Mouse (Mus musculus) heart, postnatal 0 days (tissue): Measurements from ENCODE around the gene Cpsf4. TPM values are rescaled to one million over a fixed set of nuclear protein-coding genes. Genes with fewer than 3 reads are reported as not detected.

Source experiments
- ATAC-seq: fragments of 200-750 bp; cut with Nextera tagmentation; 2 replicates; pipeline ENCODE4 v1.8.0; 2017; ENCODE audit warnings: low read depth, moderate number of reproducible peaks, moderate library complexity; ENCODE audit not compliant: insufficient read depth
- DNase-seq: peaks from one replicate; pipeline ENCODE4 v3.0.0-alpha.2; 2016; ENCODE audit warnings: low spot score
- H3K27ac ChIP-seq: fragments of 300-500 bp; sonication (generic); 2 replicates; pipeline ENCODE4 v1.5.1; 2014; ENCODE audit warnings: low read depth, mild to moderate bottlenecking
- H3K27me3 ChIP-seq: fragments of 300-500 bp; sonication (generic); 2 replicates; pipeline ENCODE4 v1.6.1; 2014; ENCODE audit warnings: low read length, mixed read lengths; ENCODE audit not compliant: control insufficient read depth, insufficient read depth
- H3K36me3 ChIP-seq: fragments of 300-500 bp; sonication (generic); replicated peaks from 2 replicates; pipeline ENCODE4 v1.6.1; 2014; ENCODE audit warnings: low read length, mixed read lengths; ENCODE audit not compliant: control insufficient read depth, insufficient read depth
- H3K4me1 ChIP-seq: fragments of 300-500 bp; sonication (generic); 2 replicates; pipeline ENCODE4 v1.6.1; 2014; ENCODE audit warnings: antibody characterized with exemption; ENCODE audit not compliant: control insufficient read depth, insufficient read depth
- H3K4me2 ChIP-seq: fragments of 300-500 bp; sonication (generic); 2 replicates; pipeline ENCODE4 v1.6.1; 2014; ENCODE audit warnings: low read depth, mild to moderate bottlenecking, low read length, moderate library complexity
- H3K4me3 ChIP-seq: fragments of 300-500 bp; sonication (generic); 2 replicates; pipeline ENCODE4 v1.5.1; 2014; ENCODE audit warnings: low read depth, low read length
- H3K9ac ChIP-seq: fragments of 300-500 bp; sonication (generic); replicated peaks from 2 replicates; pipeline ENCODE4 v1.6.1; 2014; ENCODE audit warnings: low read depth, low read length, mixed read lengths
- H3K9me3 ChIP-seq: fragments of 300-500 bp; sonication (generic); replicated peaks from 2 replicates; pipeline ENCODE4 v1.6.1; 2016; ENCODE audit warnings: low read length; ENCODE audit not compliant: control insufficient read depth
- CTCF ChIP-seq: IDR thresholded peaks from 2 replicates; pipeline ENCODE4 v1.5.1; 2016; ENCODE audit warnings: antibody characterized with exemption, control low read depth, low read depth
- EP300 ChIP-seq: IDR thresholded peaks from 2 replicates; pipeline ENCODE4 v1.6.1; 2016; ENCODE audit warnings: antibody characterized with exemption, low read depth
- WGBS: fragments of 180-500 bp; shearing (Covaris S2); extraction: QIAGEN DNeasy Blood & Tissue Kit; methylation state at CpG from one replicate; pipeline ENCODE4 v1.1.7; 2014; 5-methylcytosine and 5-hydroxymethylcytosine counted together
- polyA plus RNA-seq: library from polyadenylated mRNA; unstranded; fragments of >200 nt; fragmentation: Nextera tagmentation; extraction: Ambion mirVana; gene quantifications from 2 replicates; pipeline ENCODE4 v1.2.1, GENCODE M21; 2015
- total RNA-seq: library from RNA; depleted of rRNA; stranded (reverse); fragments of >200 nt; gene quantifications from 2 replicates; pipeline ENCODE4 v1.2.3, GENCODE M21; 2014; ENCODE audit warnings: low replicate concordance

Cpsf4 gene
- total and polyA plus RNA-seq, 2 experiments from 2014 or later, result 14.5 to 21.5 TPM

DNA sequence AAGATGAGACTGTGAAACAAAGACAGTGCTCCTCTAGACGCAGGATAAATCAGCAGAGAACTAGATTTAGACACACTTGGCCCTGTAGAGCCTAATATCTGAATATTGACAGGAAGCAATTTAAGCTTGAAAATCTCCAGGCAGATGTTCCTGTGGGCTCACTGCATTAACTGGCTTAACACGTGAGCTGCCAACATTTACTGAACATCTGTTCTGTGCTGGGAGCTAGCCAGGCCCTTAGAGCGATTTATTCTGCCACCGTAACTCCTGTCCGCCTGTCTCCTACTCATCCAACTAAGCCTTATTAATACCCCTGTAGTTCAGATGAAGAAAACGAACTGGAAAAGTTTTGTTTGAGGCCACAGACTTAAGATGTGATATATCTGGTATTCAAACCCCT lies 28.2 kb upstream of the Cpsf4 start:
- Histone ChIP-seq H3K9me3 (no peaks in the 10 kb centered on the region), H3K4me1 (peaks cover 16% of the 10 kb centered on the region), H3K4me3 (peak overlapping the region; percentile 90), H3K27me3 (no peaks in the 10 kb centered on the region), H3K9ac (peak overlapping the region; percentile 82), H3K27ac (peak overlapping the region; percentile 88; the same call in 1 of the 2 replicates), H3K4me2 (peak overlapping the region; percentile 85), H3K36me3 (peaks cover 54% of the 10 kb centered on the region)
- TF ChIP-seq EP300 (no peak), CTCF (no peak)
- no peak for DNase-seq
- 5% methylated on average over 6 of the region's 6 CpGs for WGBS
- ATAC-seq, result no peak

DNA sequence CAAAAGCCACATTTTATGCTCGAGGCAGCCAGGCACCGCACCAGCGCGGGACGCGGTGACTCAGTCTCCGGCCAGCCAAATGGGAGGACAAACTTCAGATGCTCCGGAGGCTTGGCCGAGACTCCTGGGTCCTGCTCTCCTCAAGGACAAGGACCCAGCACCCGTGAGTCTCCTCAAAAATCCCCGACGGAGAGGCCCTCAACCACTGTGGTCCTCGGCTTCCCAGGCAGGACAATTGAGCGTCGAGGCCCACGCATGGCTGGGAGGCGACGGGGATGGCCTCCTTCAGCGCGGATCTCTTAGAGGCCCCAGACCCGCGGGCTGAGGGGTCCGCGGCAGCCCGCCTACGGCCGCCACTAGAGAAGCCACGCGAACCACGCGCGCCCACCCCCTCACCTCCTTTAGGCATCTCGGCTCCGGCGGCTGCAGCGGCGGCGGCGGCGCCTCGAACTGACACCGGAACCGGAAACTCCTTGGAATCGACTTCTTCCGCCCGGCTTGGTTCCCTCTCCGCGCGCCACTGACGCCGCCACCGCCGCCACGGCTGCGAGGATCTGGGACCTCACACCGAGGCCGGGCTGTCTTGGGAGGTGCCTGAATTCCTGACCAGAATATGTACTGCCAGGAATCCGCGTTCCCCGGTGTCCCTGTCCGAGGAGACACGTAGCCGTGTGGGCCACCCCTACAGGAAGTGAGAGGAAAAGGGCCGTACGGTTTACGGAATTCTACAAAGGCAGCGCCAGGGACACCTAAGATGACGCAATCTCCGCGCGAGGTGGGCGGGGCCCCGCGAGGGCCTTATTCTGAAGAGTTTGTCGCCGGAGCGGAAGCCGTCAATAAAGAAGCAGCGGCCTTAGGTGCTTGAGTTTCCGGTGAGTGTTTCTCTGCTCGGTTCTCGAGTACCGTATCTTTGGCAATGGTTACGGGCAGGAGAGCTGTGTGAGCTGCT lies 27.2 kb upstream of the Cpsf4 start, which contains the start of the genes Pdap1 and Bud31:
Gene Pdap1 (minus strand): TSS at position 668 of the 949 bp plus-strand sequence.
Gene Bud31 (plus strand): TSS at position 792 of the 949 bp plus-strand sequence.
- ATAC-seq, result peak; percentile 91
- Histone ChIP-seq H3K27me3 (no peaks in the 10 kb centered on the region), H3K4me2 (peak within 1 kb of the TSS; percentile 85), H3K4me1 (peaks cover 16% of the 10 kb centered on the region), H3K36me3 (peaks cover 54% of the 10 kb centered on the region), H3K4me3 (peak within 1 kb of the TSS; percentile 90), H3K27ac (peak within 1 kb of the TSS; percentile 88), H3K9ac (peak within 1 kb of the TSS; percentile 82), H3K9me3 (no peaks in the 10 kb centered on the region)
- DNase-seq, result peak; percentile 94
- TF ChIP-seq EP300 (peak; percentile 99), CTCF (no peak)
- under 1% methylated on average over 81 of the region's 84 CpGs for WGBS

DNA sequence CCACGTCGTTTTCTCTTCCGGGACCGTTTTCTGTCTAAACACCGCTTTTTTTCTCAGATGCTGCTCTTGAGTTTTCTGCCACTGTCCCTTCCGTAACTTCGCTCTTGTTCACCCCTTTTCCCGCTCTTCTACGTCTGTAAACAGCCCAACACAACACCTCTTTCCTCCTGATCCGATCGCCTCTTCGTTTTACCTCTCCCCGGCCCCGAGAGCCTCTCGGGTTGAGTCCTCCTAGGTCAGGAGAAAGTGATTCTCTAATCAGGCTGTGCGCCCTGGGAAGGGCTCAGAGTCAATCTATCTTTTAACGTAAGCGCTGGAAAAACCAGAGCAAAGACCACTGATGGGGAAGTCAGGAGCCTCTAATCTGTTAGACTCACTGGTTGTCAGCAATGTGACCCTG lies 26.4 kb upstream of the Cpsf4 start:
- no peak for ATAC-seq
- TF ChIP-seq EP300, result no peak
- no peak for TF ChIP-seq CTCF
- peak overlapping the region; percentile 82 for H3K9ac ChIP-seq
- peak overlapping the region; percentile 85 for H3K4me2 ChIP-seq
- H3K27ac ChIP-seq, result peak overlapping the region; percentile 88
- H3K9me3 ChIP-seq, result no peaks in the 10 kb centered on the region
- DNase-seq, result no peak
- peaks cover 54% of the 10 kb centered on the region for H3K36me3 ChIP-seq
- peaks cover 16% of the 10 kb centered on the region for H3K4me1 ChIP-seq
- H3K4me3 ChIP-seq, result peak overlapping the region; percentile 90
- under 1% methylated on average over 18 of the region's 18 CpGs for WGBS
- H3K27me3 ChIP-seq, result no peaks in the 10 kb centered on the region

DNA sequence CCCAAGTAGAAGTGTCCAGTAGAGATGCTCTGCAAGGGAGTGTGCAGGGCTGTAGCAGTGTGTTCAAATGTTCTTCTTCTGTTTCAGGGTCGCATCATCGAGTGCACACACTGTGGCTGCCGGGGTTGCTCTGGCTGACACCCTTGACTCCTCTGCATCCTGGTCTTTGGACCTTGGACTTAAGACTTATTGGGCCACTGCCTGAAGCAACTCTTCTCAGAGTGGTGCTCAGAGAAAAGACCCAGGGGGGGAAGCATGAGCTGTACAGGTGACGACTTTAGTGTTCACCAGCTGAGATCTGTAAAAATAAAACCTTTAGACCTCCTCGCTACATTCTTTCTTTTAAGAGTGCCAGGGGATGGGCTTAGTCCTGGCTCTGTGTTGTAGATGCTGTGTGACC lies 19.3 kb upstream of the Cpsf4 start:
- peaks cover 100% of the 10 kb centered on the region for H3K36me3 ChIP-seq
- DNase-seq, result no peak
- TF ChIP-seq CTCF, result no peak
- no peak for TF ChIP-seq EP300
- no peak overlapping the region for H3K9ac ChIP-seq
- H3K4me3 ChIP-seq, result no peak overlapping the region
- no peaks in the 10 kb centered on the region for H3K4me1 ChIP-seq
- no peak overlapping the region for H3K4me2 ChIP-seq
- no peak for ATAC-seq
- H3K27ac ChIP-seq, result no peak overlapping the region
- 76% methylated on average over 5 of the region's 5 CpGs for WGBS
- no peaks in the 10 kb centered on the region for H3K27me3 ChIP-seq
- no peaks in the 10 kb centered on the region for H3K9me3 ChIP-seq

DNA sequence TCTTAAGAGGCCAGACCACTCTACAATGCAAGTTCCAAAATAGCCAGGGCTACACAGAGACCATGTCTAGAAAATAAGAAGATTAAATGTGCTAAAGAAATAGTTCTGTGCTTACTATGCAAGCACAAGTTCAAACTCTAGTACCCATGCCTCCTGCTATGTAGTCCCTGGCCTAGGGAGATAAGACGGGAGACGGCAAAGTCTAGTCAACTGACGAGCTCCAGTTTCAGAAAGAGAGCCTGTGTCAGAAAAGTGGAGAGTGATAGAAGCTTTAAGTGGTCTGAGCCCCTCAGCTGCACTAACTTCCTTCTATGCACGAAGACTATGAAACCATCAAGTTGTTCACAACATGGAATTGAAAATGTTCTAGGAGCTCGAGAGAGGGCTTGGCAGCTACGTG lies 17.7 kb upstream of the Cpsf4 start:
- no peaks in the 10 kb centered on the region for H3K9me3 ChIP-seq
- no peaks in the 10 kb centered on the region for H3K27me3 ChIP-seq
- ATAC-seq (no peak), DNase-seq (no peak)
- no peak for TF ChIP-seq EP300
- no peak for TF ChIP-seq CTCF
- WGBS, result 64% methylated on average over 6 of the region's 6 CpGs
- H3K27ac ChIP-seq, result no peak overlapping the region
- H3K4me2 ChIP-seq, result no peak overlapping the region
- H3K4me1 ChIP-seq, result no peaks in the 10 kb centered on the region
- no peak overlapping the region for H3K4me3 ChIP-seq
- H3K36me3 ChIP-seq, result peaks cover 100% of the 10 kb centered on the region
- H3K9ac ChIP-seq, result no peak overlapping the region
